Mouse (Mus musculus) small intestine, adult 2 months (tissue): ENCODE measurements around the gene Gfral.

ENCODE experiments used
- CTCF ChIP-seq: fragments of 200-500 bp; IDR thresholded peaks from 2 replicates; pipeline ENCODE4 v1.5.1; 2012; ENCODE audit warnings: low read depth, mild to moderate bottlenecking, control low read depth, inconsistent platforms, low read length, moderate library complexity, mixed read lengths; ENCODE audit not compliant: insufficient replicate concordance, insufficient read length; ENCODE audit errors: extremely low read depth
- POLR2A ChIP-seq: fragments of 200-500 bp; IDR thresholded peaks from 2 replicates; pipeline ENCODE4 v1.6.1; 2012; ENCODE audit warnings: low read depth, mild to moderate bottlenecking, control low read depth, inconsistent platforms, low read length, moderate library complexity

GRCm38 (mm10) chr9:76214678-76215077, 1.2 kb upstream of the Gfral start:
- no peak for TF ChIP-seq CTCF
- TF ChIP-seq POLR2A, result no peak
